Mouse (Mus musculus): Measurements from ENCODE around the gene Efna2. TPM values are rescaled to one million over a fixed set of nuclear protein-coding genes. Genes with fewer than 3 reads are reported as not detected.
A peak's percentile ranks its signal among the peaks of the same experiment; 100 is the strongest.
"Not testable (repeated sequence)": the region's sequence is repeated elsewhere in the genome, so short reads cannot be mapped to it uniquely, and the experiment has no call there.

Efna2 gene
- total RNA-seq, 2 experiments from 2014 or later = 6.5 to 7.5 TPM

GRCm38 (mm10) chr10:80187739-80188138, 8.5 kb downstream of the Efna2 start:
- DNase-seq (ENCODE audit: low spot score in 2 of 2) = no peak

DNA sequence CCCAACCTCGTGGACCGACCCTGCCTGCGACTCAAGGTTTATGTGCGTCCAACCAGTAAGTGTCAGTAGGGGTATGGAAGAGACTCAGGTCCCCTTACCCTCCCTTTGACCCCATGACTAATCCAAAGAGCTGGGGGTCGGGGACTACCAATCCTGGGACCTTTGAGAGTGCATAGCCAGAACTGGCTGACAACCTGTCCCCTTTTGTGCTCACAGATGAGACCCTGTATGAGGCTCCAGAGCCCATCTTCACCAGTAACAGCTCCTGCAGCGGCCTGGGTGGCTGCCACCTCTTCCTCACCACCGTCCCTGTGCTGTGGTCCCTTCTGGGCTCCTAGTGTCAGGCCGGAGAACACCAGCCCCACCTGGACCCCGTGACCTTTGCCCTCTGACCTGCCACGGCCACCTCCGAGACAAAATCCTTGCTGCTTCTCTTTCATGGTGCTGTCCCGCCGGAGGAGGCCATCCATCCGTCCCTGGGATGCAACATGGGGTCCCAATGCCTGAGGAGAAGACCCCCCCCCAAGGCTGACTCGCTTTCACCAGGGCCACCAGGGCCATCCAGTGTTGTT, 9.3 kb downstream of the Efna2 start:
- no peak for DNase-seq (ENCODE audit: low spot score in 2 of 2)

DNA sequence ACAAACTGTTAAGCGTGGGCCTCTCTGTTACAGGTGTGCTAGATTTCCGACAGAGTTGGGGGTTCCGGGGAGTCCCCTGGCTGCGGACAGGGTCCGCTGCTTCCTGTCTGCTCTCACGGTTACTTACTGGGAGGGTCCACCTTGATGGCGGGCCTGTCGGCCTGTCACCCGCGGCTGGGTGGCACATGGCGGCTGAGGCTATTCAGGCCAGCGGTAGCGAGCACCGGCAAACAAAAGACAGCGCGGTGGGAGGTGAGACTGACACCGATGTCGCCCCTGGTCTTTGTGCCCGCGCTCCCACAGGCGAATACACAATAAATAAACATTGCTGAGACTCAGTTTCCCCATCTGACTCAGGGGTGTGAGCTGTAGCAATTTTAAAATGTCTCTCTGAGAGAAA, 10.7 kb downstream of the Efna2 start:
- DNase-seq (ENCODE audit: low spot score in 2 of 2) = no peak

GRCm38 (mm10) chr10:80190491-80191051, 11.3 kb downstream of the Efna2 start:
- no peak for DNase-seq (ENCODE audit: low spot score in 2 of 2)

- no peak for DNase-seq (ENCODE audit: low spot score in 2 of 2)
Observed at GRCm38 (mm10) chr10:80193976-80194375, 14.7 kb downstream of the Efna2 start.

DNA sequence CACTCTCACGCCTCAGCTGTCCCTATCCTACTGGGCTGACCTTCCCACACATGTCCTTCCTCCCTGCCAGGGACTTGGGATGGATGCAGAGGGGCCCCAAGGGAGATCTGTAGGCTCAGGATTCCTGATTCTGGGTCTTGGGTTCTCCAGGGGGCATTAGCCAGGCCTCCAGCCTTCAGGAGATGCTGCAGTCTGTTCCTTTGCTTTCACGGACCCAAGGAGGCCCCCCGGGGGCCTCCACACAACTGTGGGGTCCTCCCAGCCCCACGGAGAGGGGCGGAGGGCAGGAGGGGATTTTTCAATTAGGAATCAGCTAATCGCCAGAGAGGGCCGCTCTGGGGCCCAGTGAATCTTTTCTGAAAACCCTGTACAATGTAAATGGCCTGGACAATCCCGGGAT, 15.2 kb downstream of the Efna2 start:
- DNase-seq (ENCODE audit: low spot score in 2 of 2) = no peak

- no peak for DNase-seq (ENCODE audit: low spot score in 2 of 2)
Observed at GRCm38 (mm10) chr10:80196167-80196566, 16.9 kb downstream of the Efna2 start.

DNA sequence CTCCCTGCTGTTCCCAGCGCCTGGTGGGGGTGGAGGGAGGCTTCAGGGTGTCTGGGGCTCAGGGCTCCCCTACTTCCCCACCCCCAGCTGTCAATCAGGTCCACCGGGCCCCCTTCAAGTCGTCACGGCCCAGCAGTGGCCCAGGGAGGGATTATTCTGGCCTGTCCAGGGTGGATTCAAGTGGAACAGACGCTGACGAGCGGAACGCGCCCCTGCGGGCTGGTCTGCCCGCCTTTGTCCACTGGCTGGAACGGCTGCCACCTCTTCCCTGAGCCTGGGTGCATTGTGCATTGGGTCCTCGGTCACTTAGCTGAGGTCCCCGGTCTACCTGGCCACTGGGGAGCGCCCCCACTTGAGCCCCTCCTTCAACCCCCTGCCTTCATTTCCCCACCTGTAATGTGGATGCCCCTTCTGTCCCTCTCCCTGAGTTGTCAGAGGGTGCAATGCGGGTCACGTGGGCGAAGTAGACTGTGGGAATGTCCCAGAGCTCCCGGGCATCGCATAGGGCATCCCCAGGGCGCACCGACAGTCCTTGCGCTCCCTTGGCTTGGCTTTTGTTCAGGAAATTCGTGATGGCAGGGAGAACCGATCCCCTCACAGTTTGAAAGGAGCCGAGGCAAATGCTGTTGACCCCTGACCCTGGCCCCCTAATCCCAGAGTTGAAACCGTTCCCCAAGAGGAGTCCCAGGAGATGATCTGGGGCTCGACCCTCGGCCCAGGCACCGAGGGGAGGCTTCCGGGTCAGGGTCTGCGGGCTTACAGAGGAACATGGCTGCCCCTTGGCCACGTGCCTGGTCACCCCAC, 17.7 kb downstream of the Efna2 start:
- DNase-seq (ENCODE audit: low spot score in 2 of 2) = no peak

DNA sequence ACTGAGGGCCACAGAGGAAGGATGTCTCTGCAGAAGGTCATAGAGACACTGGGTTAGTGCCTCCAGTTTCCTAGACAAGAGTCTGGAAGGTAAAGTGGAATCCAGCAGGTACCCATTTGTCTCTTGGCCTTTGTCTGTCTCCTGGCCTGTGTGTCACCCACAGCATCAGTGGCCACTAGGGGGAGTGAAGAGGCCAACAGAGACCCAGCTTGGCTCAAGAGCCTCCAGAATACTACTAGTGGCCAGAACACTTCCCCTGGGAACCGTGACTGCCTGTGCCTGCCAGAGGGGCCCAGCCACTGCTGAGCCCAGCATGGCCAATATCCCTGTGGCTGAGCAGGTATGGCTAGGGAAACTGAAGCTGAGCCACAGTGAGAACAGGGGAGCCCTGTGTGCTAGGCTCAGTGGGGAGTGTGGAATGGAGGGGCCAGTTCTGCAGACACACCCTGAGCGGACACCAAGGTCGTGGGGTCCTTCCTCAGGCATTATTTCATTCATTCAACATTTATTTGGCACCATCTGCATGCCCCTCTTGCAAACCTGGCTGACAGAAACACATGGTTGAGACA, 20.2 kb downstream of the Efna2 start:
- peak in 1 of 2 experiments; percentile 72 for DNase-seq (ENCODE audit: low spot score in 2 of 2)

DNA sequence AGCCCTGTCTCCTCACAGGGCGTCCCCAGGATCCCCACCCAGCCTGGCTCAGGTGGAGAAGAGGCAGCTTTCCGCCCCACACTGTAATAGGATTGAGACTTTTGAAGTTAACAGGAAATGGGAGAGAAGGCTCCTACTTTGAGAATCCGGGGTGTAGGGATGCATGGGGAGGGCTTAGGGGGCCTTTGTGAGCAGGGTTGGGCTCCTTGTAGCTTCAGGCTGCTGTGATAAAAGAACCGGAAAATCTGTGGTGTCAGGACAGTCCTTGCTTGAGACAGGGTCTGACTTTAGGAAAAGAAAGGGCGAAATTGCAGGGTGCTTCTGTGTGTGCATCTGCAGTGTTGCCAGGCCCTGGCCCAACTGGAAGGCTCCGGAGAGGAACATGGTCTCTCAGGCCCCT, 21.2 kb downstream of the Efna2 start:
- no peak for DNase-seq (ENCODE audit: low spot score in 2 of 2)

GRCm38 (mm10) chr10:80204055-80204454, 24.8 kb downstream of the Efna2 start:
- DNase-seq (ENCODE audit: low spot score in 2 of 2) = no peak

DNA sequence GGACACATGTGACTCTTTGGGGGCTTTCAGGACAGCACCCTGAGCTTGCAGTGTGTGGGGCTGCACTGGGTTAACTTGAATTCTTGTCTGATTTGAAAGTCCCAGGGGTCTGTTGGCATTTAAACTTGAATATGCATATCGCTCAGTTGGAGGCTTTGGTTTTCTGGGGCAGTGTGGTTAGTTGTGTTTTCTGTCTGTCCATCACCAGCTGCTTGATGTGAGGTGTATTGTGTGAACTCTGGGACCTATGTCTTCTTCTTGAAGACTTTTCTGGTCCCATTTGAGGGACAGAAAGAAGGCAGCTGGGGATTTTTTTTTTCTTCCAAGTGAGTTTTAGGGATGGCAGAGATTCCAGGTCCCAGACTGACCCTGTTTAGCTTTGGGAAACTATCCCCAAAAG, 27.9 kb downstream of the Efna2 start:
- no peak for DNase-seq (ENCODE audit: low spot score in 2 of 2)

GRCm38 (mm10) chr10:80207676-80208075, 28.4 kb downstream of the Efna2 start:
- DNase-seq (ENCODE audit: low spot score in 2 of 2) = no peak

- no peak for DNase-seq (ENCODE audit: low spot score in 2 of 2)
Observed at GRCm38 (mm10) chr10:80208248-80208647, 29.0 kb downstream of the Efna2 start.

- DNase-seq (ENCODE audit: low spot score in 2 of 2) = no peak
Observed at GRCm38 (mm10) chr10:80208841-80209371, 29.6 kb downstream of the Efna2 start.

DNA sequence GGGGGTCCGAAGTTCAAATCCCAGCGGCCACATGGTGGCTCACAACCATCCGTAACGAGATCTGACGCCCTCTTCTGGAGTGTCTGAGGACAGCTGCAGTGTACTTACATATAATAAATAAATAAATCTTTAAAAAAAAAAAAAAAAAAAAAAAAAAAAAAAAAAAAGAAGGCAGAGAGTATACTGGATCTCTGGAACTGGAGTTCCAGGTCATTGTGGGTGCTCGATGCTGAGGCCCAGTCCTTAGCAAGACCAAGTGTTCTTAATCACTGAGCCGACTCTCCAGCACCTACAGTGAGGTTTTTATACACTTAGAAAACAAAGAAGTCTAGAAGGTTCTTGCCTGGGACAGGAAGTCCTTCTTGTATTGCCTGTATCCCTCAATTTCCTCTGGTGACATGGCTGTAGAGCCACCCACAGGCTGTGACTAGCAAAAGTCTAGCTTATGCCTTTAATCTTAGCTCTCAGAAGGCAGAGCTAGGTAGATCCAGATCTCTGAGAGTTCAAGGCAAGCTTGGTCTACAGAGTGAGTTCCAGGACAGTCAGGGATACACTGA, 32.3 kb downstream of the Efna2 start:
- not testable (repeated sequence) for DNase-seq (ENCODE audit: low spot score in 2 of 2)

- DNase-seq (ENCODE audit: low spot score in 2 of 2) = no peak
Observed at GRCm38 (mm10) chr10:80215048-80215772, 35.9 kb downstream of the Efna2 start.

- DNase-seq (ENCODE audit: low spot score in 2 of 2) = no peak
Observed at GRCm38 (mm10) chr10:80220676-80221075, 41.4 kb downstream of the Efna2 start.

- DNase-seq (ENCODE audit: low spot score in 2 of 2) = not testable (repeated sequence)
Observed at GRCm38 (mm10) chr10:80223137-80223536, 43.9 kb downstream of the Efna2 start.

GRCm38 (mm10) chr10:80226071-80226415, 46.8 kb downstream of the Efna2 start:
- DNase-seq (ENCODE audit: low spot score in 2 of 2) = no peak

Data from adrenal gland, postnatal 4 days (tissue).